Mouse (Mus musculus): ENCODE data around the gene Gda.
A peak's percentile ranks its signal among the peaks of the same experiment; 100 is the strongest.

The Gda gene

DNA sequence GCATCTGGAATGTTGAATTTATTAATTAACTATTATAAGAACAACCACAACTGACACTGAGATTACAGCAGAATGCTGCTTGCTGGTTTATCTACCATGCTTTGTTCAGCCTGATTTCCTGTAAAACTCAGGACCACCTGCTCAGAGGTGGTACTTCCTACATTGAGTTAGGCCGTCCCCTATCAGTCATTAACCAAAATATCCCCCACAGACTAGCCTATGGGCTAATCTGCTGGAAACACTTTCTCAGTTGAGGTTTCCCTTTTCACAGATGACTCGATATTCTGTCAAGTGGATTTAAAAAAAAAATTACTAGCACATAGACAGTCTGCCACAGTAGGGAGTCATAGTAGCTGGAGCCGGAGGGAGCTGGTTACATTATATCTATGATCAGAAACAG lies 31.5 kb downstream of the Gda start:
- DNase-seq (ENCODE audit: low read depth): no peak

DNA sequence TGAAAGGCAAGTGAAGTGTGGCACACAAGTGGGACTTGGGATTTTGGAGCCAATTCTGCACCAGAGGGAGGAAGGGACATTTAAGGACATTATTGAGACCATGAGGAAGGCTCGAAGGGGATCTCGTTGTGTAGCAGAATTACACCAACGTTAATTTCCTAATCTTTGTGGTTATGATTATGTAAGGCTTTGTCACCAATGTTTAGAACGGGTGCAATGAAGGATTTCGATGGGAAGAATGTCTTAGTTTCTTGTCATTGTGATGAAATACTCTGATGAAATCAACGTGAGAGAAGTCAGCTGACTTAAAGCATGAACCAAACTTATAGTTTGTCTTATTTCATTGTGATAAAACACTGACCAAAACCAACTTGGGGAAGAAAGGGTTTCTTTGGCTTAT lies 32.4 kb downstream of the Gda start:
- DNase-seq (ENCODE audit: low read depth): no peak

DNA sequence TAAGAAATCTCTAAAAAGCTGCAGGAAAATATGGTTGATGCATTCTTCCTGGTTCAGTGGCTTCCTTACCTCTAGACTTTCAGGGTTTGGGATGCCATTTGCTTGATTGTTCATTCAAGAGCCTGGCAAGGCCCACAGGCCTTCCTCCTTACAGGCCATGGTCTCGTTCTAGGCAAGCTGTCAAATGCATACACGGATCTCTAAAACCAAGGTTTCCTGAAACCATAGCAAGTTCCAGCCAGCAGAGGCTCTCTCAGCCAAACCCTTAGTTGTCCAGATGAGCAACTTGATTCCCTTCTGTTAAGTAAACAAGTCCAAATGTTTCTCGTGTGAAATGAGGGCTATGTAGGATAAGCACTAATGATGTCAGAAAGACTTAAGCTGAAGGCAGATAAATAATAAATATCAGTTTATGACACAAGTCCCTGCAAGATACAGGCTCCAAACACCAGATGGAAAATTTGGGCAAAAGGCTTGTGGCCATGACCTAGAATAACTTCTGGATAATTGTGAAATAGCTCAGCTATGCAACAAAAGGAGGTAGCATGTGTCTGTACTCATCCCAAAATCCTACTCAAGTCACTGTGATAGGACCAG lies 34.0 kb downstream of the Gda start:
- no peak for DNase-seq (ENCODE audit: low read depth)

DNA sequence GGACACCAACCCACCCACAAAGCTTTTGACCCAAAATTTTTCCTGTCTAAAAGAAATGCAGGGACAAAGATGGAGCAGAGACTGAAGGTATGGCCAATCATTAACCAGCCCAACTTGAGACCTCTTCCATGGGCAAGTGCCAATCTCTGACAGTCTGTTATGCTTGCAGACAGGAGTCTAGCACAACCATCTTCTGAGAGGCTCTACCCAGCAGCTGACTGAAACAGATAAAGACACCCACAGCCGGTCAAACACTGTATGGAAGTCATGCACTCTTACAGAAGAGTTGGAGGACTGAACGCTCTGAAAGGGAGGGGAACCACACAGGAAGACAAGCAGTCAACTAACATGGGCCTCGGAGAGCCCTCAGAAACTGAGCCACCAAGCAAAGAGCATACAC lies 36.7 kb downstream of the Gda start:
- DNase-seq (ENCODE audit: low read depth): no peak

DNA sequence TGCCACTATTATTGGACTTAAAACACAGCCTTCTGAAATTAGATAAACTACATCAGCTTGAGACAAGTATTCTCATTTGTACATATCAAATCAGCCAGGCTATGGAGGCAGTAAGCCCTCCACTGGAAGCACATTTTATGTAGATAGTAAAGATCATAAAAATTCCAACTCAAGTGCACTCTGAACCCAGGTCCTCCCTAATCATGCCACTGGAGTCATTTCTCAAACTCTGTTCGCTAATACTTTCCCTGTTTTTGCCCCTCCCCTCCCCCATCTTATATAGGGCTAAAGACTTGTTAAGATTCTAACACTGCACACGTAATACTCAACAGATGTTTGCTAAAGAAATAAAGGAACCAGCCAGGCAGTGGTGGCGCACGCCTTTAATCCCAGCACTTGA lies 39.9 kb downstream of the Gda start:
- DNase-seq (ENCODE audit: low read depth): no peak

DNA sequence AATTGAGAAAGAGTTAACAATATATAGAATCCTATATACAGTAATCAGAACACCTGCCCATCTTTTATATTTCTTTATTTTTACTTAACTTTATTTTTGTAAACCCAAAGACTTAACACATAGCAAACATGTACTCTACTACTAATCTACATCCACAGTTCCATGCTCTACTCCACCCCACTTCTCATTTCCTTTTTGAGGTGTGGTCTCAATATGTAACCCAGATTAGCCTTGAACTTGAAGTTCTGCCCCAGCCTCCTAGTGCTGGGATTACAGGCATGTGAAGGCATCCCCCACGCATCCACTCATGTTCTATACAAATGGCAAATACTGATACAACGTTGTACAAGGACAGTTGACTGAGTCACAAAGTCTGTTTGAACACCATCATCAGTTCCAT lies 40.4 kb downstream of the Gda start:
- DNase-seq (ENCODE audit: low read depth): no peak

DNA sequence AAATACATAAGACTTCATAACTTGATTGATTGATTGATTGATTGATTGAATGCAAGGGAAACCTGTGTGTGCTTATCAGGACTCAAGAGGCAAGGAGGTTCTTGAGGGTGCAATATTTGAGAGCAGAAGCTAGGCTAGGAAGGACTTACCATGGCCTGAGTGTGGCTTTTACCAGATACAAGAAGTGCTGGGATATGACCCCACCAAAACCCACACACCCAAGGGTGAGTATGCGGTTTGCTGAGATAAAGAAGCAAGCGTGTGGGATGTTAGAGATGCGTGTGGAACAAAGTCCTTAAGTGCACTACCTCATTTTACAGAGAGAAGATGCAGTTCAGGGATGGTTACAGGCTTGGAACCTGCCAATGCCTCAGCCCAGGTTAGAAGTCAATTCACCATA lies 41.0 kb downstream of the Gda start:
- no peak for DNase-seq (ENCODE audit: low read depth)

DNA sequence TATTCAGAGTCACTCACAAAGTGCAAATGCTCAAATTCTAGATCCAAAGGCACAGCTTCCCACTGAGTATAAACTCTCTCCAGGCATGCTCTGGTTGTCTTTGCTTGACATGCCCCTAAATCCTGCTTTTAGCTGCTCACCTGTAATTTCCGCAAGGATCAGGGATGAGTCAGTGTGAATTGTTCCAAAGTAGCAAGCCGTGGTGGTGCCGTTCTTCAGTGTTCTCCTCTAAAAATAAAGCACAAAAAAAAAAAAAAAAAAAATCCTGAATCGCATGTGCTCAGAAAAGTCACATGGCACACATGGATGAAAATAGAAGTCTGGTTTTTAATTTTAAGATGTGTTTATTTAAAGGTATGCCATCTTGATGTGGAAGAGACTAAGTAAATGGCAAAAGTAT lies 47.9 kb downstream of the Gda start:
- DNase-seq (ENCODE audit: low read depth): no peak

DNA sequence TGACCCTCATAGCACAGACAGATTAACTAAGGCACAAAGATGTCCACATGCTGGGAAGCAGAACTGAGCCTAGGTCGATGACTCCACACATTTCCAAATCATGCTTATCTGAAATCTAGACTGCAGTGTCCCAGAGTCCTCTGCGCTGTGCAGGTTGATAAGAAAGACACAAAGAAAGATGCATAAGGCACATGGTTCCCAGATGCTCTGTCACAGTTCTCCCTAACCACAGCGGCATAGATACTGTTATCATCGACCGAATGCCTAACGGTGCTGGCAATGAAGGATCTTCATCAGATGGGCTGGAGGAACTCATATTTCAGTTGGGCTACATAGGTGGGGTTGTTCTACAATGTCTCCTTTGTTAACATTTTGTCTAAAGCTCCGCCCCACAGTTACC lies 49.5 kb downstream of the Gda start:
- no peak for DNase-seq (ENCODE audit: low read depth)

DNA sequence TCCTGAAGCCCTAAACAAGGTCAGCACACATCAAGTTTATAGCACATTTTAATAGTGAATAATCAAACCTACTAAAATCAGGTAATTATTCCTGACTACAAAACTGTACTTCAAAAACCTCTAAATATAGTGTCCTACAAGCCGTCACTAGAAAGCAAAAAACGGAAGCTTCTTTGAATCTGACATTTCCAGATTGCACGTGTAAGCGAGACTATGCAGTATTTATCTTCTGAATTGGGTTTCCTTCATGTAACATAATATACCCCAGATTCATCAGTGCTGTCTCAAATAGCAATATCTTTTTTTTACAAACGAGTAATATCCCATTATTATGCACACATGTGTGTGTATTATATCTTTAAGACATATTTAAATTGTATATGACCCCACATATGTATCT lies 54.8 kb downstream of the Gda start:
- no peak for DNase-seq (ENCODE audit: low read depth)

DNA sequence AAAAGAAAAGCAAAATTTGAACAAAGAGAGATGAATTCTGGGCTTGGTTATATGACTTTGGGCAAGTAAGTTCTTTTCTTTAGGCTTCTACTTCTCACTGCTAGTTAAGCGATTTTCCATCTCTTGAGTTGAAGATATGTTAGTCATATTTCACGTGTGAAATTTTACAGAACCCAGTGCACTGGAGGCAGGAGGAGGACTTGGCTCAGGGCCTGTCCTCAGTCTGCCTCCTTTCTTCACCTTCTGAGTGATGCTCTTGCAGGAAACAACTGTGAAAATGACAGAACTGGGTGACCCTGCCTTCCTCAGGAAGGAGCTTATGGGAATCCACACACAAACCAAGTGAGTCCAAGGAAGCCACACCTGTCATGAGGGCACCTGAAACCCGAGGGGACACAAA lies 57.9 kb downstream of the Gda start:
- no peak for DNase-seq (ENCODE audit: low read depth)

DNA sequence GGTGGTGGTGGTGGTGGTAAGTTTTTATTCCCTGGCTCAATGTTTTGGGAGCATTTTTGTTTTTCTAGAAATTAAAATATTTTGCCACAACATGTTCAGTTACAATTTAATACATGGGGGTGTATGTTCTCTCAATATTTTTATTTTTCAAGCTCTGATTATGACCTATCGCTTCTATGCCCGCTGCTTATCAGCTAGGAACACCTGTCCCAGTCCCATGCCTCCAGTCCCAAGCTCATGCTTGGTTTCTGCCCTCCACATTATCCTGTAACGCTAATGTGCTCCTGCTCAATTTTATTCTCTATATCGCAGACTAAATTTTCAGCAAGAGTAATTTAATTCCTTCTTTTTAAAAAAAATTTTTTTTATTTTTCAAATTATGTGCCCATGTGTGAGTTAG lies 64.1 kb downstream of the Gda start:
- DNase-seq (ENCODE audit: low read depth): no peak

DNA sequence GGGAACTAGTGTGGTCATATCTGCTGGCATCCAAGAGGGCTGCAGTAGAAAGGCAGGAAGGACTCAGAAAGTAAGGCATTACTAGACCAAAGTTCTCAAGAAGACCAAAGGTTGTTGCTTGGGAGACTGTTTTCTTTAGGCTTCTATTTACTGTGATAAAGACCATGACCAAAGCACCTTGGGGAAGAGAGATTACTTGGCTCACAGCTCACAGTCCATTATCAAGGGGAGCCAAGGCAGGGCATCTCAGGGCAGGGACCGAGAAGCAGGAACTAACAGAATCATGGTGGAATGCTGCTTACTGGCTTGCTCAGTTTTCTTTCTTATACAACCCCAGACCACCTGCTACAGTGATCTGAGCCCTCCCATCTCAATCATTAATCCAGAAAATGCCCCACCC lies 65.9 kb downstream of the Gda start:
- no peak for DNase-seq (ENCODE audit: low read depth)

DNA sequence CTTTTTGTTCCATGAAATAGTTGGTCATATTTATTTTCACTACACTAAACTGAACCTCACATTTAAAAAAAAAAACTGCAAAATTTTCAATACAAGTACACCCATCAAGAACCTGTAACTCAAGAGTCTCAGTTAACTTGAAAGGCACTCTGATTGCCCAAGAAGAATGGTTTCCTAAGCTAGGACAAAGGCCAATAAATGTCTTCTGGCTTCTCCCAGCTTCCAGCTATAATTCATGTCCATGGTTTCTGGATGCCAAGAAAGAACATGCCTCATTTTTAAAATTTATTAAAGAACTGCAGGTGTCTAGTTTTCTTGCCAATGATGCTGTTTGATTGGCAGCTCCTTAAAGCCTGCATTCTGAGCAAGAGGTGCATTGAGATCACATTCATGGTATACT lies 75.3 kb downstream of the Gda start:
- no peak for DNase-seq (ENCODE audit: low read depth)

DNA sequence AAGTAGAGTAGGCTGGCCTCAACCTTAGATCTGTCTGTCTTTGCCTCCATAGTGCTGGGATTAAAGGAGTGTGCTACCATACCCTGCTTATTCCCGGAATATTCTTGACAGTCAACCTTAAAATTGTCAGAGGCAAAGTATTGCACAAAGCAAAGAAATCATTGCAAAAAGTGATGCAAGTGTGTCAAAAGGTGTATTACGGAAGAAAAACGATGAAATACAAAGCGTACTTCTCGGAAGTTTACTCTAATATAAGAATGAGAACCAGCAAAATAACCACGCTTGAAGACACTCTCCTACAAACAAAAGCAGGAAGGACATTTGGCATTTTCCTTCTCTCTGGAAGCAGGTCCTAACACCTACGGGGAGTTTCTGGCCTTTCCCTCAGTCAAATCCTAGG lies 76.9 kb downstream of the Gda start:
- no peak for DNase-seq (ENCODE audit: low read depth)

DNA sequence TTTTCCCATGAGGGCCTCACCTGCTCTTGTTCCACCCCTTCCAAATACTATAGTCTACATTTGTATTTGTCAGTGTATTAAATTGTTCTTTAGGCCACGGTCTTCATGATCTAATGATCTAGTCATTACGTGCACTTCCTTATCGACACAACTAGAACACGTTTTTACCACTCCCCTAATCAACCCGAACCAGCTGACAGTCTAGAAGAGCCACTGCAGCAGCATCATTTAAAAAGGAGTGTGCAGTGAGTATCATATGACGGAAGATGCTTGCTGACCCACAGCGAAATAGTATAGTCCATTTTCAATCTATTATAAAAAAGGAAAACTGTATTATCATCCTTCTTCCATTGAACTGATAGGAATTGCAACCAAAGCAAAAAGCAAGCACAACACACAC lies 82.3 kb downstream of the Gda start:
- no peak for DNase-seq (ENCODE audit: low read depth)

DNA sequence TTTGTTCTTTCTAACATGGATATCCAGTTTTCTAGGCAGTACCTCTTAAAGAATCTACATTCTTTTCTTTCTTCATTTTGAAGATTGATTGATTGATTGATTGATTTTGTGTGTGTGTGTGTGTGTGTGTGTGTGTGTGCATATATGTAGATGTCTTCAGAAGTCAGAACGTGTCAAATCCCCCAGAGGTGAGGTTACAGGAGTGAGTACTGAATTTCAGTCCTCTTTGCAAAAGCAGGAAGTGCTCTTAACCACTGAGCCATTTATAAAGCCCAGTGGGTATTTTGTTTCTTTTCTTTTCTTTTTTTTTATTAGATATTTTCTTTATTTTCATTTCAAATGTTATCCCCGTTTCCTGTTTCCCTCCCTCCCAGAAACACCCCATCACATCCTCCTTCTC lies 86.4 kb downstream of the Gda start:
- no peak for DNase-seq (ENCODE audit: low read depth)

DNA sequence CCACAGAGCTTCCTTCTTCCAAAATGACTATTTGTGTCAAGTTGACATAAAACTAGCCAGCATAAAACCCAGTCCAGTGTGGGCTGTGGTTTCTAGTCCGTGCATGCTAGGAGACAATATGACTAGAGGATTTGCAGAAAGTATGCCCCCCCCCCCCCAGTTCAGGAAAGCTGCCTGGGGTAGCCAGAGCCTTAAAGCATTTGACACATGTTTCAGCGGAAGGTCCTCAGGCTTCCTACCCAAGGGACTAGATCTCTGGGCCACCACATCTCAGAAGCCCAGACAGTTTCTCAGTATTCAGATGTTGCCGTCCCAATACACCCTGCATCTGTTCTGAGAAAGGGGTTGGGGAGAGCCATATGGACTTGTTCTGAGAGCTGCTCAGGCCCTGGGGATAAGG lies 89.0 kb downstream of the Gda start:
- peak; percentile 5 for DNase-seq (ENCODE audit: low read depth)

DNA sequence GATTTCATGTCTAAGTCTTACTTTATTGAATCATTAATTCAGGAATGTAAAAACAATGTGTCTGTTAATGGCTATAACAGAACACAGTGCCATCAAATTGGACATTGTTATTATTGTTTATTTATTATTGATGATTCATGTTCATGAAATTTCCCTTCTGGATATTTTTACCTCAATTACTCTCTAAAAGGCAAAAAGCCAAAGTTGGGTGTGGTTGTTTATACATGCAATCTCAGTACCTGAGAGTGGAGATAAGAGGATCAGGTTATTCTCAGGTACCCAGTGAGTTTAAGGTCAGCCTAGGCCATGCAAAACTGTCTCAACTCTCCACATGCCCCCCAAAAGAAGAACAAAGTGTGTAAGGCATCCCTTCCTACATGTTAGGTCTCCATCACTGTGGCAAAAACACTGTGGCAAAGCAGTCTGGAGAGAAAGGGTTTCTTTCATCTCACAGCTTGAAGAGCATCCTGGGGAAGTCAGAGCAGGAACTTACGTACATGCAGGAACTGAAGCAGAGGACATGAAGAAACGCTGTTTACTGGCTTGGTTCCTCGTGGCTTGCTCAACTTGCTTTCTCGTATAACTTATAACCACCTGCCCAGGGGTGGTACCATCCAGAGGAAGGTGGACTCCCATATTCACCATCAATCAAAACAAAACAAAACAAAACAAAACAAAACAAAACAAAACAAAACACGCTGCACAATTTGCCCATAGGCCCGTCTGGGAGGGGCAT lies 89.6 kb downstream of the Gda start:
- peak; percentile 8 for DNase-seq (ENCODE audit: low read depth)

DNA sequence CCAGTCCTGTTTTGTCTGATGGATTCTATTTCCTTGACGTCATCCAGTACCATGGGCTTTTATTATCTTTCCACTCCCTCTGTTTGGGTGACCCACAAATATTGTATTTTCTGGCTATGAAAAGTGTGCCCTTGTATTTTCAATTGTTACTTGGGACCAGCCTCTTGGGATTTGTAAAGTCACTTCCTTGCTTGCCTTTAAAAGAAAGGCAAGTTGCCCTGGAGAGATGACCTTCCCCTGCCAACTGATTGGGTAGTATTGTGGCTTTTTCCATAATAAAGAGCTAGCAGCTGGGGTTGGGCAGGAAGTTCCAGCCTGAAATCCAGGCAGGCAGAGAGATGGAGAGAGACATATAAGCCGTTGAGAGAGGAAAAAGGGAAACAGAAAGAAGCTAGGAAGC lies 91.5 kb downstream of the Gda start:
- DNase-seq (ENCODE audit: low read depth): no peak

DNA sequence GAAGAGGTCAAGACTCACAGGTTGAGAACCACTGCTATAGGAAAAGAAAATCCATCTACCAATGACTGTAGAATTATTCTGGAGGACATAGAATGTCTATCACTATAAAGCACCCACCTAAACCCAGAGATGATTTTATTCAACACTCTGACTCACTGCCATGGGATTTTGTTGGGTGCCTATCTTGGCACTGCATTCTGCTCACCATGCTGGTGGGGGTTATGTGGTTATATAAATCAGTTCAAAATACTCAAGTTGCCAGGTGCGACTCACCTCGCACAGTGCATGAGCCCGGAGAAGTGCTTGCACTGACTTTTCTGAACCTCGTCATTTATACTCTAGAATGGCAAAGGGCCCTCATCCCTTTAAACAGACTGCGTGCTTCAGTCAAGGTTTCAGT lies 94.0 kb downstream of the Gda start:
- DNase-seq (ENCODE audit: low read depth): no peak

DNA sequence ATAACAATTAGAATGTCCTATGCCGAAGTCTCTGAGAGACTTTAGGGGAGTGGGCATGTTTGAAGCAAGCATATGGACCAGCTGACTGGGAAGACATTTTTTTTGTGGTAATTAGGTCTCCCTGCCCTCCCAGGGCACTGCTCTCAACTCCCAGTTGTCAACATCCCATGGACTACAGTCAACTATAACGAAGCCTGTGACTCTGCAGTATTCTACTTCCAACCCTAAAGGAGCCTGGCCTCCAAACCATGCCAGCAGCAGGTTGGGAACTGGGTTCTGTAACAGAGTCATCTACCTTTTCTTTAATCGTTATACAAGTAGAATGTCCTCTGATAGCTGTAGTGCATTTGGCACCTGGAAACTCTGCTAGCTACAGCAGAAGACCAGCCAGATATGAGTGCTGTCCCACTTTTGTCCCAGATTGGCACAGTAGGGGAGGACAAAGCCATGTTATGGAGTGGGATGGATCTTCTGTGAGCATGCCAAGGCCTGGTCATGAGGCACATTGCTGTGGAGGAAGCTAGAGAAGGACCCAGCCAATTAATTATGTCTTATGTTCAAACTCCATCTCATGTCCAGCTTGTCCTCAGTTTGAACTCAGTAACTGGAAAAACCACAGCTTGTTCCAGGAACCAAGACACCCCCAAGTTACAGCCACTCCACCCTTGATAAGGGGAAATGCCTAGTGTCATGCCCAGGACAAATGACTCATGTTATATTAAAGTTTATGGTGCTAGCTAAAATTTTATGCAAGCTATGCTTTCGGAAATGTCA lies 96.6 kb downstream of the Gda start:
- no peak for DNase-seq (ENCODE audit: low read depth)

DNA sequence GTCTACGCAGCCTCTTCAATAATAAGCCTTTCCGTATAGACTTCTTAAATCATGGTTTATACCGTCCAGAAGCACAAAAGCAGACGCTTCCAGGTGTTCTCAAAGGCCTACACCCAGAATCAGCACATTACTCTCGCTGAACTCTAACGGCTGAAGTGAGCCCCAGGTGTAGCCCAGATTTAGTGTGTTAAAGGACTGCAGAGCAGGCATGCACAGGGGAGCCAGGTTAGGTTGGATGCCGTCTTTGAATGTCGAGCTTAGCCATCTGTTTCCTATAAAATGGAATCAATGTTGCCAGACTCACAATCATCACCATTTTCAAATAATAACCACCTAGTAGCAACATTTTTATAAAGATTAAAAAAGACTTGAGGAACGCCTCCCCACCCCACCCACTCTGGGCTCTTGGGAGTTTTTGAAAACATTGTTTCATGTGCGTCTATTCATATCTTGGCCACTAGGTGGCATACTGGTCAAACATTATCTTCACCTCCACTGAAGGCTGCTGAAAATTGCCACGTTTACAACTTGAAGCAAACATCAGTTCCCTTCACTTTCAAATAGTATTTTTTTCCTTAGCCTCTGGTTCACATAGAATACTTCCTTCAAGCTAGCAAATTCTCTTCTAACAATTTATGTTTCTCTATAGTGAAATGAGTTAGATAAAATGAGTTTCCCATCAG lies 100.0 kb downstream of the Gda start:
- DNase-seq (ENCODE audit: low read depth): peak; percentile 82

Measured in induced T-regulatory cell, adult 2 months (primary cell).